Mouse (Mus musculus) heart, postnatal 4 days (tissue): ENCODE measurements at regions not wholly inside any gene's neighbourhood (a gene's known extent, or its start where the extent isn't known, plus 50 kb on each side); places are given as distances from the start of the nearest gene placed in this dataset.

Experiments
- DNase-seq: peaks from one replicate; pipeline ENCODE4 v3.0.0; 2021

- DNase-seq = peak; percentile 52
Measured at GRCm38 (mm10) chr4:135034406-135034805, 86.0 kb upstream of the Runx3 start.

GRCm38 (mm10) chr4:135036764-135037163 lies 83.7 kb upstream of the Runx3 start:
- DNase-seq = no peak

- DNase-seq = no peak
Measured at GRCm38 (mm10) chr4:135039234-135039633, 81.2 kb upstream of the Runx3 start.

GRCm38 (mm10) chr4:135041921-135042320 lies 78.5 kb upstream of the Runx3 start:
- DNase-seq = no peak

- DNase-seq = no peak
Measured at GRCm38 (mm10) chr4:135042501-135042900, 78.0 kb upstream of the Runx3 start.

GRCm38 (mm10) chr4:135045054-135045453 lies 75.4 kb upstream of the Runx3 start:
- no peak for DNase-seq

GRCm38 (mm10) chr4:135046619-135047018 lies 73.8 kb upstream of the Runx3 start:
- DNase-seq = no peak

- peak; percentile 60 for DNase-seq
Measured at GRCm38 (mm10) chr4:135047251-135047650, 73.2 kb upstream of the Runx3 start.

GRCm38 (mm10) chr4:135047771-135048170 lies 72.7 kb upstream of the Runx3 start:
- DNase-seq = peak; percentile 78

- no peak for DNase-seq
Measured at GRCm38 (mm10) chr4:135049924-135050323, 70.5 kb upstream of the Runx3 start.

GRCm38 (mm10) chr4:135051466-135051865 lies 69.0 kb upstream of the Runx3 start:
- no peak for DNase-seq

- DNase-seq = no peak
Measured at GRCm38 (mm10) chr4:135053585-135053984, 66.9 kb upstream of the Runx3 start.

GRCm38 (mm10) chr4:135054353-135054752 lies 66.1 kb upstream of the Runx3 start:
- DNase-seq = no peak

- DNase-seq = no peak
Measured at GRCm38 (mm10) chr4:135056371-135056770, 64.1 kb upstream of the Runx3 start.

- DNase-seq = no peak
Measured at GRCm38 (mm10) chr4:135057286-135057685, 63.2 kb upstream of the Runx3 start.

- no peak for DNase-seq
Measured at GRCm38 (mm10) chr4:135058895-135059294, 61.6 kb upstream of the Runx3 start.

- no peak for DNase-seq
Measured at GRCm38 (mm10) chr4:135061030-135061743, 59.3 kb upstream of the Runx3 start.

GRCm38 (mm10) chr4:135066766-135067479 lies 53.5 kb upstream of the Runx3 start:
- peak; percentile 93 for DNase-seq

- DNase-seq = no peak
Measured at GRCm38 (mm10) chr4:135067805-135068204, 52.6 kb upstream of the Runx3 start.

GRCm38 (mm10) chr4:135069818-135070217 lies 50.6 kb upstream of the Runx3 start:
- DNase-seq = peak; percentile 29
